Mouse (Mus musculus) CD4-positive, CD25-positive, alpha-beta regulatory T cell, adult 9 weeks (primary cell): ENCODE results near the gene Tmem147. TPM values are rescaled to one million over a fixed set of nuclear protein-coding genes. Genes with fewer than 3 reads are reported as not detected.

Experiments
- polyA plus RNA-seq: library from polyadenylated mRNA; unstranded; fragments of 100-300 nt; shearing (Covaris generic); gene quantifications from one replicate; pipeline ENCODE4 v1.2.1, GENCODE M21; 2017

The Tmem147 gene
- polyA plus RNA-seq: 133 TPM

DNA sequence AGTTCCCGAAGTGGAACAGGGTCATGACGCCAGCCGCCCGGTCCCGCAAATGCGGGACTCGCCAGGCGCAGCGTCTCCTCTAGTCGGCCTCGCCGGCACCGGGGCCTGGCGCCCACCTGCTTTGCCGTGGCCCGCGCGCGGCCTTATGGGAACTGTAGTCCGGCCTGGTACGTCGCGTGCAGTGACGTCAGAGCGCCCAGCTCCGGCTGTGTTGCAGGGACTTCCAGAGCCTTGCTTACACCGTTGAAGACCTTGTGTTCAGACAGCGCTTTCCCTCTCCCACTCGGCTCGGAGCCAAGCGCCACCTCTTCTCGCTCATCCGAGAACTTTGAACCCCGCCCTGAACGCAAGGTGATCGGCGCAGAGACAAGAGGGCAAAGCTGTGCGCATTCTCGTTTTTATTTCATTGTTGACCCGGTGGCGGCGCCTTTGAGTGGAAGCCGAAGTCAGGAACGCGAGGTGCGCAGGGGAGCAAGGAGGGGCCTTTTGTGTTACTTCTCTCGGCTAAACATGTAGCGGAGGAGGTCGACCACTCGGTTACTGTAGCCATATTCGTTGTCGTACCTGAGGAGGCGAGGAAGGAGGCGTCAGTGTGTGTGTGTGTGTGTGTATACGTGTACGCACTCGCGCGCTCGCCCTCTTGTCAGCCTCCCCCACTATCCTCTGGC is at the start of gene Tmem147:
Gene Tmem147, minus strand, starts transcription at position 145 of the 668 bp plus-strand sequence.

DNA sequence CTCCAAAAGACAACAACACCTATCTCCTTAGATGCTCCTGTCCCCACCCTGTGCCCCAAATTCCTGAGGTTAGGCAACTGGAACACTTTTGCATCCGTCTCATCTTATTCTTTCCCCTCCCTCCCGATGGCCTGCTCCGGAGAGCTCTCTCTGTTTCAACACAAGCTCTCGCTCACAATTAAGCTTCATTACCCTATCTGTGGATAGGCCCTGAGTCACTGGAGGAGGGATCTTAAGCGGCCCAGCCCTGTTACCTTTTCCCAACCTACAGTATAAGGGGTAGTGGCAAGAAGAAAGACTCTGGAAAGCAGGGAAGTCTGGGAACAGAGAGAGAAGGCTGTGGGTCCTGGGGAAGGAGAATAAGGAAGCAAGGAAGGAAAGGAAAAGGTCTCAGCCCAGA is 34.1 kb upstream of the Tmem147 start, which contains the start of gene Dmkn:
Gene Dmkn, plus strand, starts transcription at position 301 of the 400 bp plus-strand sequence.

DNA sequence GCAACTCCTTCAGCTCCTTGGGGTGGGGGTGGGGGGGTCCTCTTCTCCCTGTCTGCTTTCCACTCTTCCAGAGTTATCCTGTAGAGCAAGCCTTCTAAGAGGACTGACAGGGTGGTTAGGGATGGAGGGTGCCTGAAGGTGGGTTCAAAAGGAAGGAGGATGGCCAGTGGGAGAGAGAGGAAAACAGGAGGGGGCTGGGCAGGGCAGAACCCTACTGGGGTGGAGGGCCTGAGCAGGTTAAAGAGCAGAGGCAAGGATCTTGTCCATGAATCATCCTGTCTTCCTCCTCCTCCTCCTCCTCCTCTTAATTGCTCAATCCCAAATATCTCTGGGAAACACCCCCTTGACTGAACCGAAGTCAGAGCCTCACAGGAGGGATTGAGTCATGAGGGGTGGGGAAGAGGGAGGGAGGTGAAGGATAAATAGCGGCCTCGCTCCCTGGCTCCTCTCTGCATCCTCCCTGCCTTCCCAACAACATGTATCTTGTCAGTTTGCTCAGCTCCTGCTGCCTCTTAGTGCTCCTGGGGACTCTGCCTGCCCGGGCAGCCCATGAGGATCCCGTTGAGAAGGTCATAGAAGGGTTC is 21.8 kb upstream of the Tmem147 start, which contains the start of gene Sbsn:
Gene Sbsn, plus strand, starts transcription at position 386 of the 584 bp plus-strand sequence.

DNA sequence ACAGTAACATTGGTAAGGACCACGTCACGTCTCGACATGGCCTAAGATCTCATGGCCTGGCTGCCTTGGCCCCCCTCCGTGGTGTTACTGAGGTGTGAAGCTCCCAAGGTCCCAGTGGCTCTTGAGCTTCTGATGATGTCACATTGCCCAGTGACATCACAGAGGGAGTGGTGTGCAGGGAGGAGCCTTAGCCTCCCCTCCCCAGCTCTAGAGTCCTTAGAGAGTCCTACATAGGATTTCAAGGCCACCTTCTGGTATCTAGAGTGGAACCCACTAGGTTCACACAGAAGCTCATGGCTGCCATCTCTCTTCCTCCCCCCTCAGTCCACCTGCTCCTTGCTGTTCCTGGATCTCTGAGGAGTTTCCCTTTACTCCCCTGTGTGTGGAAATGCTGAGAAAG is 14.3 kb upstream of the Tmem147 start, which contains the start of gene Gapdhs:
Gene Gapdhs, minus strand, starts transcription at position 65 of the 400 bp plus-strand sequence.

DNA sequence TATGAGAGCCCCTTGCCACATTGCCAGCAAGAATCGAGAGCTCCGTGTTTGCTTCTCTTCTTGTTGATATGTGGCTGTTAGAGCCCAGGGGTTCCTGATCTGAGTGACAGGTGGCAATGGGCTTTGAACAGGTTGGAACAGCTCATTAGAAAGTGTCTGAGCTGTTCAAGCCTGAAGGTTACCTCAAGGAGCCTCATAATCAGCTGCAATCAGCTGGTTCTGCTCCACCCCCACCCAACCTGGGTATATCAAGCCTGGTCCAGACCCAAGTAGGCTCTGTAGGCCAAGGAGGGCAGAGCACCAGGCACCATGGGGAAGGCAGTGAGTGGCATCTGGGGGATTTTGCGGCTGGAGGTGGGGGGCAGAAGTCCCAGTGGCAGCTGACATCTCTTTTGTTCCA is 17.4 kb downstream of the Tmem147 start, which contains the start of gene Atp4a:
Gene Atp4a, plus strand, starts transcription at position 268 of the 400 bp plus-strand sequence.

DNA sequence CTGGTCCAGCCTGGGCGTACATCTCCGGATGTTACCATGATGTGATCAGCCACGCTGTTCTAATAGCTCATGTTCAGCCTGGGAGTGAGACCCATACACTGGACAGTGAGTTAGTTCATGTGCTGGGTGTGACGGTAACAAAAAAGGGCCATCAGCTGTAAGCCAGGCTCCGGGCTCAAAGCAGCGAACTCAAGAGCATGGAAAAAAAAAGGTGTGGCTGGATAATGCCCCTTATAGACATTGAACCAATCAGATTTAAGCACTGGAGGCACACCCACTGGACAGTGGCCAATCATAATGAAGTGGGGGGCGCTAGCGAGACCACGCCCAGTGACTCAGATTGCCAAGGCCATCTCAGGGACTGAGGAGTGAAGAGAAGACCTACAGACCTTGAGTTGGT is 30.8 kb downstream of the Tmem147 start, which contains the start of gene 2200002J24Rik:
Gene 2200002J24Rik, plus strand, starts transcription at position 338 of the 400 bp plus-strand sequence.

Other genes starting within 250 kb of the Tmem147 start
- gene Prodh2, start 235.9 kb downstream of the Tmem147 start, polyA plus RNA-seq: not detected
- gene Arhgap33, start 194.5 kb downstream of the Tmem147 start, polyA plus RNA-seq: 1.8 TPM
- gene Hspb6, start 177.4 kb downstream of the Tmem147 start, polyA plus RNA-seq: 5.2 TPM
- gene Proser3, start 177.2 kb downstream of the Tmem147 start, polyA plus RNA-seq: 10.0 TPM
- gene Lin37, start 169.7 kb downstream of the Tmem147 start, polyA plus RNA-seq: 117 TPM
- 68.8 TPM for gene U2af1l4, start 166.2 kb downstream of the Tmem147 start, polyA plus RNA-seq
- 97.7 TPM for gene Gm49396, start 166.2 kb downstream of the Tmem147 start, polyA plus RNA-seq
- 274 TPM for gene Psenen, start 165.9 kb downstream of the Tmem147 start, polyA plus RNA-seq
- gene Igflr1, start 164.1 kb downstream of the Tmem147 start, polyA plus RNA-seq: 171 TPM
- 8.9 TPM for gene Kmt2b, start 140.8 kb downstream of the Tmem147 start, polyA plus RNA-seq
- 15.6 TPM for gene Zbtb32, start 130.6 kb downstream of the Tmem147 start, polyA plus RNA-seq
- gene Upk1a, start 116.7 kb downstream of the Tmem147 start, polyA plus RNA-seq: 0.65 TPM
- gene Cox6b1, start 103.4 kb downstream of the Tmem147 start, polyA plus RNA-seq: 713 TPM
- gene Etv2, start 93.7 kb downstream of the Tmem147 start, polyA plus RNA-seq: not detected
- gene Rbm42, start 79.2 kb downstream of the Tmem147 start, polyA plus RNA-seq: 195 TPM
- gene Haus5, start 64.5 kb downstream of the Tmem147 start, polyA plus RNA-seq: 40.4 TPM
- gene Pmis2, start 57.9 kb downstream of the Tmem147 start, polyA plus RNA-seq: not detected
- not detected for gene 2200002J24Rik, start 30.6 kb downstream of the Tmem147 start, polyA plus RNA-seq
- gene Atp4a, start 17.3 kb downstream of the Tmem147 start, polyA plus RNA-seq: not detected
- gene Gapdhs, start 14.1 kb upstream of the Tmem147 start, polyA plus RNA-seq: 0.63 TPM
- 1.1 TPM for gene Sbsn, start 21.9 kb upstream of the Tmem147 start, polyA plus RNA-seq
- not detected for gene Dmkn, start 34.2 kb upstream of the Tmem147 start, polyA plus RNA-seq
- not detected for gene Krtdap, start 58.4 kb upstream of the Tmem147 start, polyA plus RNA-seq
- 0.51 TPM for gene Ffar2, start 94.2 kb upstream of the Tmem147 start, polyA plus RNA-seq
- not detected for gene Ffar3, start 126.6 kb upstream of the Tmem147 start, polyA plus RNA-seq
- gene Ffar1, start 132.0 kb upstream of the Tmem147 start, polyA plus RNA-seq: 0.06 TPM
- 14.0 TPM for gene Cd22, start 150.8 kb upstream of the Tmem147 start, polyA plus RNA-seq
- not detected for gene Mag, start 185.3 kb upstream of the Tmem147 start, polyA plus RNA-seq
- gene Hamp2, start 195.1 kb upstream of the Tmem147 start, polyA plus RNA-seq: not detected
- gene Hamp, start 214.5 kb upstream of the Tmem147 start, polyA plus RNA-seq: not detected
- gene Usf2, start 227.3 kb upstream of the Tmem147 start, polyA plus RNA-seq: 8.8 TPM
- gene Lsr, start 243.9 kb upstream of the Tmem147 start, polyA plus RNA-seq: 2.7 TPM
- gene Fam187b, start 244.2 kb upstream of the Tmem147 start, polyA plus RNA-seq: 0.72 TPM